Mouse (Mus musculus) cerebellum, adult 18-20 months (tissue): ENCODE measurements around the gene Olfr1258.
"Not testable (repeated sequence)": the region's sequence is repeated elsewhere in the genome, so short reads cannot be mapped to it uniquely, and the experiment has no call there.

Experiments used
- DNase-seq, 2 experiments: peaks; one replicate each; pipeline ENCODE4 v3.0.0; 2021

The Olfr1258 gene

DNA sequence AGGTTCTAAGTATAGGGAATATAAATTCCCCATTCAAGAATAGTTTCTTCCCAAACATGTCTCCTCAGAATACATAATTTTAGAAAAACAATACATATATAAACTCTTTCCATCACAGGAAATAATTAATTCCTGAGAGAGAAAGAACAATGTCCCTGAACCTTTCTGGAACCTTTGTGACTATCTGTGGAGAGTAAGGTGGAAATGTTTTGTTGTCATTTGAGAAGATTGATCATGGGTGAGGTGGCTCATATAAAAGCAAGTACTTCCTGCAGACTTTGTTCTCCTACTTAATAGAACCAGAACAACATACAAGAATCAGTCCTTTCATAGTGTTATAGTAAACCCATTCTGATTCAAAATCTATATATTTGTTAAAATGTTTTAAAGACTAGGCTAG, at the start of gene Olfr1258:
Olfr1258 (plus strand) TSS at position 301 of the 400 bp plus-strand sequence.
- no peak for DNase-seq

DNA sequence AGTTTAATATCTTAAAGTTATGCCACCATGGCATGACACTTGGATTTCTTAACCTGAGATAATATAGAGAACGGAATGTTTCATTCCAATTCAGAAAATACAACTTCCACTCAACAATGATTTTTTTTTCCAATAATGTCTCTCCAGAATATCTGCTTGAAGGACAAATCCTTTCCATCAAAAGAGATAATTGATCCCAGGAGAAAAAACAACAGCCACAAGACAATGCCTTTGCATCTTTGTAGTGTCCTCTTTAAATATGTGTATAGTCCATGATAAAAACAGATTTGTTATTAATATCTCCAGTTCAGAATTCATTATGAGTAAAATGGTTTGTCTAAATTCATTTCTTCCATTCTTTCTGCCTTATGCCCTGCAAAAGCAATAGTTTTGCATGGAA, 49.0 kb upstream of the Olfr1258 start, which contains the start of gene Olfr1257:
Olfr1257 (plus strand) TSS at position 301 of the 400 bp plus-strand sequence.
- DNase-seq: no peak

DNA sequence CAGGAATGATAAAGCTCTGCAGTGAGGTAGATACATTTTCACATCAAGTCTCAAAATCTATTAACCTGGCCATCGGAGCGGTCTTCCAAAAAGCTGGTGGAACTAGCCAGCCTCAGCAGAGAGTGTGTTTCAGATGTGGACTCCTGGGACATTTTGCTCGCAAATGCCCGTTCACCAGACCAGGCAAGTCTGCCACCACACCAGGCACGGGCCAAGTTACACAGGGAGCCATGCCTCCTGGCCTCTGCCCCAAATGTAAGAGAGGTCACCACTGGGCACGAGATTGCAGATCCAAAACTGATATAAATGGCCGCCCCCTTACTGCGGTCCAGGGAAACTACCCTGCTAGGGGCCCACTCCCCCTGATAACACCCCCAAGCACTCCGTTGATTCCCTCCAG, 14.5 kb upstream of the Olfr1258 start:
- DNase-seq: not testable (repeated sequence)

DNA sequence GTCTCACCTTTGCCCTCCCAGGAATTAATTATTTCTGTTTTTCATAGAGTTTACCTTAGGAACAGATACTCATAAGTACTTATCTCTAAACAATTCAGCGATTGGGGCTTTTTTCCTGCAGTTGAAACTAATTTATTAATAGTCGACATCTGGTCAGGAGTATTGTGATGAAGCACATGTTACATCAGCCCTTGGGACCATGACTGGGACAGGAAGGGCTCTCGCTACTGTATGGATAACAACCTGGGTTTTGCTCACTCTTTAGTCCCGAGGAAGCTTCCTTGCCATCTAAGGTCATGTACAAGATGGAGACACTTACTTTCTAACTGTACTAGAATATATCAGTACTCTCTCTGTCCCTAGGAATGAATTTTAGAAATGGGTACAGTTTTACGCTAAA, 21.5 kb downstream of the Olfr1258 start, which contains the start of gene Olfr1259:
Olfr1259 (minus strand) TSS at position 101 of the 400 bp plus-strand sequence.
- no peak for DNase-seq

DNA sequence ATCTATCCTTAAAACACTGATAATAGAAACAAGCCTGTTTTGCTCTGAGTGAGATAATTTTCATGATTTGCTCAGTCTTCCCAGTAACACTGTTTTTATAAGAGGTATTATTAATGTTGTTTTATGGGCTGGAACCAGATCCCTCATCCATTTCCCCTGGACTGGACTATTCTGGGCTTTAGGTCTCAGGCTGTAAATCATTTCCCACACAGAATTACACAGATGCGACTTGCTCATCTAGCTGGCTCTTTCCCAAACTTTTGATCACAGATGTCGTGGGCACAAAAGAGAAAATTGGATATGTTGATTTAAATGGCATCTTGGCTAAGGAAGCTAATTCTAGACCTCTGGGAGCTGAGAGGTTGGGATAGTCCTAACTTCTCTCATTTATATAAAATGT, 47.1 kb downstream of the Olfr1258 start, which contains the start of gene Olfr1260:
Olfr1260 (plus strand) TSS at position 157 of the 400 bp plus-strand sequence.
- DNase-seq: no peak

DNA sequence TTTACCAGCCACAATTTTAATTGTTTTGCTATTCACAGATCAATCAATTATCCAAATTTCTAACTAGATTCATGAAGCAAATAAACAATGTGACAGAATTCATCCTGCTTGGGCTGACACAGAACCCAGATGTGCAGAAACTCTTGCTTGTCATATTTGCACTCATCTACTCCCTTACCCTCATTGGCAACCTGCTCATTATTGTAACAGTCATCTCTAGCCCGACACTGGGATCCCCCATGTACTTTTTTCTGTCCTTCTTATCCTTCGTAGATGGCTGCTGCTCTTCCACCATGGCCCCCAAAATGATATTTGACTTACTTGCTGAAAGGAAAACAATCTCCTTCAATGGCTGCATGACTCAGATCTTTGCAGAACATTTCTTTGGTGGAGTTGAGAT, 50.6 kb downstream of the Olfr1258 start:
- DNase-seq: no peak
